Mouse (Mus musculus) kidney, adult 18-20 months (tissue): ENCODE data around the gene Mansc4.
A peak's percentile ranks its signal among the peaks of the same experiment; 100 is the strongest.

Source experiments
- DNase-seq: peaks from one replicate; pipeline ENCODE4 v3.0.0; 2021

Gene Mansc4

DNA sequence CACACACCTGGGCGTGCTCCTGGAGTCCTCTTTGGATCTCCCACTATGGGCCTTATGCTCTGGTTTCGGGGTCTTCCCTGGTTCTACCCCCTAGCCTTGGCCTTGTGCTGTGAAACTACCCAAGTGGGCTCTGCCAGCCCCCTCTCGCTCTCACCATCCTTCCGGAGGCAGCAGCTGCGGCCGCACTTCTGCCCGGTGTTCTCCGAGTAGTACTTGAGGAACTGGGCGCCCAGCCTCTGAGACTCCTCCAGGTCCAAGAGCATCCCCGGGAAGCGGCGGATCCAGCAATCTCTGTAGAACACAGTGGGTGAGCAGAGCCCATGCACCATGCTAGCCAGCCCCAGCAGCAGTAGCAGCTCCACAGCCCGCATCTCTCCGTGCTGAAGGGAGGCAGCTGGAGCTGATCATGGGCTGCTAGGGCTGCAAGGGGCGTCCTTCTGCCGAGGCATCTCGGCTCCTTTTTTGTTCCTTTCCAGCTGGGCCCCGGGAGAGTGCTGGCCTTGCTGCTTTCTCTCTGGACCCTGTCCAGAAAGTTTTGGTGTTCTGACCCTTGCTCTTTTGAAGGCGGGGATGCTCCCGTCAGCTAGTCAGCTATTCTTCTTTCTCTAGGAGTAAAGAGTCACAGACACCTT, at the start of gene Mansc4:
Gene Mansc4, minus strand, starts transcription at position 439 of the 632 bp plus-strand sequence.
- DNase-seq: peak; percentile 68

DNA sequence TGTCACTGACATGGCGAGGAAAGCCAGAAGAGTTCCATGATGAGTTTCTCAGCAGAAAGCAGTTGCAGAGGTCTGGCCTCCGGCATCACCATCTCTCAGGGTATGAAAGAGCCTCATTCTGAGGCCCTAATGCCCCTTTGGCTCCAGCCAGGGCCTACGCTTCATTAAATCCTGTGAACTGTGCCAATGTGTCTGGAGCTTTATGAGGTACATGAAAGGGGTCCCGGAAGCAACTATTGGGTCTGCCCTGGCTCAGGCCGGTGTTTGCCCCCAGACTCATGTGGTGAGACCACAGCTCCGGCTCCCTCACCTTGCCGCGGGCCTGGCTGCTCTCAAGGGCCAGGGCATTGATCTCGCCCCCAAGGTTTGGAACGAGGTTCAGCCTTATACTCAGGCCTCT, 40.4 kb upstream of the Mansc4 start:
- no peak for DNase-seq

DNA sequence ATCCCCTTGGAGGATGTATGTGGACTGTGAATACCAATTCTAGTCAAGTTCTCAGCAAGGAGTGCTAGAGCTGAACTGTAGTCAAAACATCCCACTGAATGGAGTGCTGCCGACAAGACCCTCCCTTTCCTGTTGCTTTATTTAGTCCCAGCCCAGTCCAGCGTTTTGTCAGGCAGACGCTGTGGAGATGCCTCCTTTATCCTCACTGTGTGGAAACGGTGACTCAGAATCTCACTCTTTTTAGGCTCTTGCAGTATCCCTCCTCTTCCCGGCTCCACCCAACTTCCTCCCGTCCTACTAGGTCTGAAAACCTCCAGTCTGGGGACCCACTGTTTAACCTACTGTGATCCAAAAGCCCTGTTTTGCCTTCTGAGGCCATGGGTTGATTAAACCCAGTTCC, 34.5 kb upstream of the Mansc4 start:
- DNase-seq: no peak

DNA sequence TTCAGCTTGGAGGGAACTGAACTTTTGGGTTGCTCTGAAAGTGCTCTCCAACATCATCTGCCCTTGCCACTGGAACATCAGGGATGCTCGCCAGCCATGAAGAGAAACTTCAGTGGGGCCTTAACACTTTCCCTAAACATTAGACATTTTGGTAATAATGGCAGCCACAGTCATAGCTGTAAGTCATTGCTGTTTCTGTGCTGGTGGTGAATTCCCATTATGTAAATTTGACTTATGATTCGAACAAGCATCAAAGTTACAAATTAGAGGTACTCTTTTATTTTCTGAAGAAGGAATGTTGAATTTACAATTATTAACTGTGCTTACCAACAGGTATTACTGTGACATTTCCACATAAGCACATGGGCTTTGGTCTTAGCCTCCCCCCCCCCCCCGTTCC, 31.4 kb upstream of the Mansc4 start:
- DNase-seq: no peak

DNA sequence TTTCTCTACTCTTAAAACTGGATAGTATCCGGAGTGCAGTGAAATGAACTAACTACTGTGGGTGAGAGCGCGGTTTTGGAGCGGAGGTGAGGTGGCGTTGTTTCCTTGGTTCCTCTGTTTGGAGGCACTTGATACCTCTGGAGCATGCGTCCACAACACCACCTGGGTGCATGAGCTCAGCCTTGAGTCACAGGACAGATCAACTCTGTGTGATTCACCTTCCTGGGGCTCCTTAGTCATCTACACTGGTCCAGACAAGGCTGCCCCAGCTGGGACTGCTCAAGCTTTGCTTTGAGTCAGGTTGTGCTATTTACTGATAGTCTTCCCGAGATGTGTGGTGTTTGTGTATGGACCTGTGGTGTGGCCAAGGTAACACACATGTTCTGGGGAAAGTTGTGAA, 30.9 kb upstream of the Mansc4 start:
- DNase-seq: no peak

DNA sequence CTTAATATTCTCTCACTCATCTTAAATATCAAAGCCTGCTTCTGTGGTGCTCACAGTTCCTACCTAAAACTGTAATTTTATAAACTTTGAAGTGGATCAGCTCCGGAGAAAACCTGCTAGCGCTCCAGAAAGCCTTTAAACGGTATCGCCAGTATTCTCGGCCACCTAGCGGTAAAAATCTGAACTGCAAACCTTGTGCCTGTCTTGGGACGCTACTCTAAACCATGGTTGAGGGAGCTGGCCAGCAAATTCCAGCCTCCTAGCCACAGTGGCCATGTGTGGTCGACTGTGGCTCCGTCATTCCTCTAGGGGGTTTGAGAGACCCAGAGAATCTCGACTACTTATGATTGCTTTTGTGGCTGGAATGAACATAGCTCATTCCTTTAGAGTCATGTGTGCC, 29.7 kb upstream of the Mansc4 start:
- peak; percentile 88 for DNase-seq

DNA sequence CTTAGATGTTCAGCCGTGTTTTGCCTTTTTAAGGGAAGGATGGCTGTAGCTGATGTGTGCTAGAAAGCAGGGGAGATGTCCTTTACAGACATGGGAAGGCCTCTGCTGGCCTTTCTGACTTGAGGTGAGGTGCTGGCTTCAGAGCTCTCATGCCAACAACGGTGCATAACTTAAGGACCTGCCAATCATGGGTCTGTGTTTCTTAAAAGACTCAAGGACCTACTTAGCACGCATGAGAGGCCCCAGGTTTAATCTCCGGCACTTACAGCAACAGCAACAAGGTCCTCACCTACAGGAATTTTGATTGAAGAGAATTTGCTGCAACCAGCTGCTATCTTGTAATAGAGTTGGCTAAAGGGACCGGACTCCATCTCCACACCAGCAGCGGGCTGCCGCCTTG, 22.5 kb upstream of the Mansc4 start:
- no peak for DNase-seq

DNA sequence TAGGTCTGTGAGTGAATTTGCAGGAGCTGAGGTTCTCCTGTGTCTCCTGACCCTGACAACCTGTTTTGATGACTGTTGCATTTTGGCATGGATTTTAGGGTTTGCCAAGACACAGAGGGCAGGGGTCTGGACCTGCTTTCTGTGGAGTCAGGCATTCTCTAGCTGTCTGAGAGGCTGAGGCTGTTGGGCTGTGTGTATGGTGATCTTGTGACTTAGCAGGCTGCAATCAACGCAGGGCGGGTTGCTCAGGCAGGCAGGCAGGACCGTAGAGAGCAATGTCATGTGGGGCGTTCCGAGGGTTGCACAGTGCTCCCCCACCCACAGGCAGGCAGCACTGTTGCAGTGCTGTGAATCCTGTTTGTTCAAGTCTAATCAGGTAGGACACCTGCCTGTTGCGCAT, 19.9 kb upstream of the Mansc4 start:
- DNase-seq: no peak

DNA sequence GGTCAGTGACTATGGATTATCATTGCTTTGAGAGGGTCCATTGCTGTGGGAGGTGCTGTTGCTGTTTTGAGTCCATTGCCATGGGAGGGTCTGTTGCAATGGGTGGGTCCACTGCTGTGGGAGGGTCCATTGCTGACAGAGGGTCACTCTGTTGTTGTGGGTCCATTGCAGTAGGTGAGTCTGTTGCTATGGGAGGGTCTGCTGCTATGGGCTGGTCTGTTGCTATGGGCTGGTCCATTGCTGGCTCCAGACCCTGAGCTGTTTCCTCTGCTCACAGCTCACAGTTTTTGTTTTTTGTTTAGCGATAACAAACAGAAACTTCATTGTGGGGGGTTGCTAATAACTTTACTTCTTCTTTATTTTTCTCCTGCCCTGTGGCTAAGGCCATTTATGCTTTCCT, 18.7 kb upstream of the Mansc4 start:
- no peak for DNase-seq

DNA sequence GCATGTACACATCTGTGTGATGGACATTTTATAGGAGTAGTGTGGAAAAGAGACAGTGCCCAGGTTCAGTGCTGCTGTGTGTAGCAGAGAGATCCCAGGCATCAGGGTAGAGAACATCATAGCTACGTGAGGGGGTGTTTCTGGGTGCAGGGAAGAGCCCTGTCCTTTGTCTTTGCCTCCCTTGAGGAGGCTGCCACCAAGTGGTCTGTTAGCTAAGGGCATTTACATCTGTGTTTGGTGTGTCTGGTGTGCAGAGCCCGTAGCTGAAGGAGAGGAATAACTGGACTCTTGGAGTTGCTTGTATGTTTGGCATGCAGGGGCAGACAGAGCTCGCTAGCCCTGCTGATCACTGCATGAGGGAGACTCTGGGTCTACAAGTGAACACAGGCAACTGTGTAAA, 15.5 kb upstream of the Mansc4 start:
- DNase-seq: no peak

DNA sequence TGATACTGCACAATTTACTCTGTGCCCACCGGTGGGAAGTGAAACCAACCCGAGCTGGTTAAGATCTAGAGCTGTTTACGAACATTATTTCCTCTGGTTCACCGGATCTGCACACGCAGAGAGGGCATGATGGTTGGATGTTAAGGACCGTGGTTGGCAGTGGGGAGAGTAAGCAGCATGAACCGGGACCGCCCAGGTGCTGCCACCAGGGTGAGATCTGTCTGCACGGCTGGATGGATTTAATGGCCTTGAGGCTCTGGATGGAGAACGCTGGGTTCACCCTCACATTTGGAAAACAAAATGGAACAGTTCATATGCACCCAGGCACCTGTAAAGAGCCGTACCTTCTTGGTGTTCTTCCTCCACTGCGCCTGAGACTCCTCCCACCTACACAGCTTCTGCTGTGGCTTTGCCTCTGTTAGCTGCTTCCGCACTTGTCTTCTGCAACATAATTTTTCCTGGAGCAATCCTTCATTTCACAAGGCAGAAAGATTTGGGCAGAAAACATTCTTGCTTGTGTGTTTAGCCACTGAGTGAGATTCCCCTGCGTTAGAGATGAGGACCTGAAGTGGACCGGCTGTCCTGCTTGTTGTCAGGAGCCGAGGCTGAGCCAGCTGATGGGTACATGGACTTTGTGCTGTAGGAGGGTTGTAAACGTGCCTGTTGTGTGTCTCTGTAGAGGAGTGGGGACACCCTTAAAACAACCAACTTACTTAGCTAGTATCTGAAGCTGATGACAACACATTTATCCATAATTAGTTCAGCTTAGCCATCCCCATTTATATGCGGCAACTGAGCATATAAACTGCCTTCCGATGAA, 12.8 kb upstream of the Mansc4 start:
- peak; percentile 34 for DNase-seq

DNA sequence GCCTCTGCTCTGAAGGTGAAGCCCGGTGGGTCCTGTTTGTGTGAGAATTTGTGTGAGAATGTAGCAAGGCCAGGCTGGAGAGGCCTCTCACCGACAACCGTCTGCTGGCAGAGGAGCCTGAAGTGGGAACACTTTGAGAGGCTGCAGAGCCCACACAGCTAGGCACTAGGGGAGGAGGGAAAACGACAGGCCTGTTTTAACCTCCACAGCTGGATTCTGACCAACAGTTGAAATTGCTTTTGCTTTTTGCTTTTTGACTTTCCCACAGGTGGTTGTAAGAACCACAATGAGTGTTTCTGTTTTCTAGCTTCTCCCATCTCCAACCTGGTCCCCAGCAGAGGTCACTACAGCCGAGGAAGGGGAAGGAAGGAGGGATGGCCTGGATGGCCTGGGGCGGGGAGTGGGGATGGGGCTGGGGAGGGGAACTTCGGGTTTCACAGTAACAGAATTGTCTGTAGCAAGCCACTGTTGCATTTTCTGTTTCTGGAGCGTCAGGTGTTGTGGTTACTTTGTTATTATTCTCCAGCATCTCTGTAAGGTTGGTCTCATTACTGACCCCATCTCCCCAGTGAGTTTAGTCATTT, 10.6 kb upstream of the Mansc4 start:
- no peak for DNase-seq

DNA sequence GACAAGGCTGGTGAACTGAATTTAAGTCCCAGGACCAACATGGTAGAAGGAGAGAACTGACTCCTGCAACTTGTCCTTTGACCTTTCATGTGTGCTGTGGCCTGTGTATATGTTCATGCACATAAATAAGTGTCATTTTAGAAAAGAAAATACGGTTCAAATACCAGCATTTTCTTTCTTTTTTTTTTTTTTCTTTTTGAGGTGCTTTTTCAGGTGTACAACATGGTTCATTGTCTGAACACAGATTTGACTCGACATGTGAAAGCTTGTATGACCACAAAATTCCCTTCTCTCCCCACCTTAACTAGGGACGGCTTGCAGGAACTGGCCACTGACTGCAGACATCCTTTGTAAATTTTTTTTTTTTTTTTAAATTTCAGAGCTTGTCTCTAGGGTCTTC, 10.1 kb upstream of the Mansc4 start:
- DNase-seq: no peak

DNA sequence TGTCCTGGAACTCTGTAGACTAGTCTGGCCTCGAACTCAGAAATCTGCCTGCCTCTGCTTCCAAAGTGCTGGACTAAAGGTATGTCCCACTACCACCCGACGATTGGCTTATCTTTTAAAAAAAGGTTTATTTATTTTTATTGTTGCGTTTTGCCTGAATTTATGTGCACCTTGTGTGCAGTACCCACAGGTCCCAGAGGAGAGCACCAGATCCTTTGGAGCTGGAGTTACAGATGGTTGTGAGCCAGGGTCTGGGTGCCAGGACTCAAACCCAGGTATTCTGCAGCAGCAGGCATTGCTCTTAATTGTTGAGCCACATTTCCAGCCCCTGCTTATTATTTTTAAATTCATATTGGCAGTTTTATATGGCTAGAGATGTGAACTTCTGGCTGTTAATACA, 9.3 kb upstream of the Mansc4 start:
- no peak for DNase-seq

DNA sequence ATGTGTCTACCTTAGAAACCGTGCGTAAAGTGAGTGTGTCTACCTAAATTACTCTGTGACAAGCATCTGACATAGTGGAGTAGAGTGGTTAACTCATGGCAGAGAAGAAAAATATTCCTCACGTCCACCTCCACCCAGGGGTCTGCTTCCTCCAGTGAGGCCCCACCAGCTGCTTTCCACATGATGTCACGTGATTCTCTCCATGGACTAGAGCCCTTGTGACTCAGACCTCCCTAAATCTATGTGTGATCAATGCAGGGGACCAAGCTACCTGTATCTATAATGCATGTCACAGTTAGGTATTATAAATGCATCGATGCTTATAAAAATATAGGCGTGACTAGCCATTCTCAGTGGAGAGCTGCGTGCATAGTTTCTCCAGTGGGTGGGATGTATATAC, 7.9 kb upstream of the Mansc4 start:
- DNase-seq: no peak

DNA sequence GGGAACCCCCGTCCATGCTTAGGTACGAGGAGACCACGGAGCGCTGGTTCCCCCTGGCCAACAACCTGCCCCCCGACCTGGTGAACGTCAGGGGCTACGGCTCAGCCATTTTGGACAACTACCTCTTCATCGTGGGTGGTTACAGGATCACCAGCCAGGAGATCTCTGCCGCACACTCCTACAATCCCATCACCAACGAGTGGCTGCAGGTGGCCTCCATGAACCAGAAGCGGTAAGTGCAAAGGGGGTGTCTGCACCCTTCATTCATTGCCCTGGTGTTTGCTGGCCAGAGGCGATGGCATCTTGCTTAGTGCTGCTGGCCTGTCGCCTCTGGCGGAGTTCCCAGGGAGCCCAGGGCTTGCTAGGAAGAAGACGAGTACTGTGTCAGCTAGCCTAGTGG, 5.3 kb upstream of the Mansc4 start:
- DNase-seq: peak; percentile 59

DNA sequence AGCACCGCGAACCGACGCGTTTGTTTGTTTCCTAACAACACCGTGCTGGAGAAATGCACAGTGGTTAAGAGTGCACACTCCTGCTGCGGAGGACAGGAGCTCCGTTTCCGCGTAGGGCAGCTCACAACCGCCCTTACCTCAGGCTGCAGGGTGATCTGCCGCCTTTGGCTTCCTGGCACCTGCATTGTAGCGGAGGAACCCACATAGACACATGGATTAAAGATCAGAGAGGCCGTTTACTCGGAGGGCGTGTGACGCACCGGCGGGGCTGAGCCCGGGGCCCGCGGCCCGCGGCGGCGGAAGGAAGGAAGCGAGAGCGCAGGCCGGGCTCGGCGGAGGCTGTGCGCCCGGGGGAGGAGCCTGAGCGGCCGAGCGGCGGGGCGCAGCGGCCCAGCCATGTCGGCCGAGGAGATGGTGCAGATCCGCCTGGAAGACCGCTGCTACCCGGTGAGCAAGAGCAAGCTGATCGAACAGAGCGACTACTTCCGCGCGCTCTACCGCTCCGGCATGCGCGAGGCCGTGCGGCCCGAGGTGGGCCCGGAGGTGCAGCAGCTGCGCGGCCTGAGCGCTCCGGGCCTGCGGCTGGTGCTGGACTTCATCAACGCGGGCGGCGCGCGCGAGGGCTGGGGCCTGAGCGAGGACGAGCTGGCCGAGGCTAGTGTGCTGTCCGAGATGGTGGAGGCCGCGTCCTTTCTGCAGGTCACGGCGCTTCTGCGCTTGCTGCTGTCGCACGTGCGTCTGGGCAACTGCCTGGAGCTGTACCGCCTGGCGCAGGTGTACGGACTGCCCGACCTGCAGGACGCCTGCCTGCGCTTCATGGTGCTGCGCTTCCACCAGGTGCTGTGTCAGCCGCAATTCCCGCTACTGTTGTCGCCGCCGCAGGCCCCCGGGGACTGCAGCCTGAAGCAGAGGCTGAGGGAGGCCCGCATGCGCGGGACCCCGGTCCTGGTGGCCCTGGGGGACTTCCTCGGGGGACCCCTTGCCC, 4.6 kb upstream of the Mansc4 start, which contains the start of gene Klhl42:
Gene Klhl42, plus strand, starts transcription at position 244 of the 985 bp plus-strand sequence.
- peak; percentile 87 for DNase-seq

DNA sequence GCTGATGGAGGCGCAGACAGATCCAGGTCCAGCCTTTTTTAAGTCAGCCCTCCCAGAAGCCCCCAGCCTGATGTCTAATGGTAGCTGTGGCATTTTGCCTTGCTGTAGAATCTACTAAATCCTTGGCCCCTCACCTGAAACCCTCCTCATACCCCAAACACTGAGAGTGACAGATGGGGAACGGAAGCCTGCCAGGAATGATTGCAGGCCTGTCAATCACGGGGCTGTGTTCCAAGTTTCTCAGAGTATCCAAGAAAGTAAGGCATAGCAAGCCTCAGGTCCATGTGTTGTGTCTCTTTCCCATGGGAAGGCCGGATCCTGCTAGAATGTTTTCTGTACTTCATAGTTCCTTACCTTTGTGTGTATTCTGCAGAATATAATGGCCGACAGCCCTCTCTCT, 3.4 kb upstream of the Mansc4 start:
- DNase-seq: no peak

DNA sequence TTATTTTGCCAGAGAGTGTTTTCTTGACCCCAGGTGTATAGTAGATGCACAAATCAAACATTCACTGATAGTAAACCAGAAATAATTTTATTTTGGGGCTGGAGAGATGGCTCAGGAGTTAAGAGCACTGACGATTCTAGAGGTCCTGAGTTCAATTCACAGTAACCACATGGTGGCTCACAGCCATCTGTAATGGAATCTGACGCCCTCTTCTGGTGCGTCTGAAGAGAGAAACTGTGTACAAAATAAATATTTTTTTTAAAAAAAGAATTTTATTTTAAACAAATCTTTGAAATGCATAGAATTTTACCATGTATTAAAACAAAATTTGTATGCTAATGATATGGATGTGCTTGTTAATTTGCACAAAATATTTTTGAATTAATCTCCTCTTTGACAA, 1.7 kb upstream of the Mansc4 start:
- no peak for DNase-seq

DNA sequence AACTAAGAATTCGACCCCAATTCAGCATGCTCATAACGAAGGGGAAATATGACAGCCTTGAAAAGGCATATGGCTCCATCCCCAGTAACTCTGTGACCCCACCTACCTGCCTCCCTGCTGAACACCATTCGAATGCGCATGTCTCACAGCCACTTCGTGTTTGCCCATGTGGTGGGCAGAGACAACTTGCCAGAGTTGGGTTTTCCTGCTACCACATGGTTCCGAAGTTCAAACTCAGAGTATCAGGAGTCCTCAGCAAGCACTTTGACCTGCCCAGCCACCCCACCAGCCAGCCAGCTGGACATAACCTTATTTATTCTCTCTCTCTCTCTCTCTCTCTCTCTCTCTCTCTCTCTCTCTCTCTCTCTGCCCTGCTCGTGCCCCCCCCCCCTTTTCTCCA, 904 bp upstream of the Mansc4 start:
- peak; percentile 56 for DNase-seq

DNA sequence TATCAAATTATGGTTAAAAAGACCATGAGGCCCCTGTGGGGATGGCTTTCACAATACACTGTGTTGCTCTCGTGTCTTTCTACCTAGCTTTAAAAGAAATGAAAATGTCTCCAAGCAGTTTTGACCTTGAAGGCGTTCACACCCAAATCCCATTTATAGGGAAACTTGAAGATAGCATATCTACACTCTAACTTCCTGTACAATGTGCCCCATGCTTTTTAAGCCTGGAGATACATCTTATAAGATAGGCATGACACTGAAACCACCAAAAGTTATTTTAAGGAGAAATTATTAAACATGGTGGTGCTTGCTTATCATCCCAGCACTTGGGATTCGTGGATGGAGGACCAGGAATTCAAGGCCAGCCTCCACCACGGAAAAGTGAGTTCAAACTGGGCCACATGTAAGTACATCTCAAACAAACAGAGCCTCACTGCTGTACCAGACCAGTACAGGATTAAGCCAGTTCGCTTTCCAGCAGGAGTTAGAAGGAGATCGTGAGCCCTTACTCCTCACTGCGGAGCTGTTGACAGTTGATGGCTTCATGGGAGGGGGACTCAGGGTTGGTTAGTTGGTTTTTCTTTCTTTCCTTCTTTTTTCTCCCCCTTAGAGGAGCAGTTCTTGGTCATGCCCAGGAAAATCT, 1.3 kb downstream of the Mansc4 start:
- DNase-seq: no peak

DNA sequence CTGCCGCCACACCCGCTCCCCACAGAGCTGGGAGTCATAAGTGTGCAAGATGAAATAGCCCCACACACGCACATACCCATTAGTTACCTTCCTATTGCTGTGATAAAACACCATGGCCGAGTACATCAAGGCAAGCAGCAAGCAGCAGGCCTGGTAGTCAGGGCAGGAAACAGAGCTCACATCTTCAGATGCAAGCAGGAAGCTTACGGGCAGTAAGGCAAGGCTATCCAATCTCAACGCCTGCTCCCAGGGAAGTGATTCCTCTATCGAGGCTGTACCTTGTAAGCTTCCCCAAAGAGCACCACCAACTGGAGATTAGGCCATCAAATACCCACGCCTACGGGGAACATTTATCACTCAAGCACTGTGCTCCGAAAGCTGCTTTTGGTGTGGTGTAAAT, 6.9 kb downstream of the Mansc4 start:
- DNase-seq: no peak

DNA sequence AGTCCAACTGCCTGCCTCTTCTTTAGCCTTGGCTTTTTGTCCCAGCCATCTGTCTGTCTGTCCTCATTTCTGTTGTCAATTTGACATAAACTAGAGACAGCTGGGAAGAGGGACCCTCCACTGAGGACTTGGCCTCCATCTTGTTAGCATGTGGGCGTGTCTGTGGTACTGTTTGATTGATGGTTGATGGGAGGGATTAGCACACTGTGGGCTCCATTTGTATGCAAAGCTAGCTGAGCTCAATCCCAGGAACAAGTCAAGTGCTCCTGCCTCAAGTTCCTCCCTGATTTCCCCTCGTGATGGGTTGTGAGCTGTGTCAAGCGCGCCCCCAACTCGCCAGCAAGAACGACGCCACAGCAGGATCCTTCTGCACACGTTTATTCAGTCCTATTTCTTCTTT, 10.0 kb downstream of the Mansc4 start:
- no peak for DNase-seq
